Mouse (Mus musculus) right cerebral cortex, postnatal 4 days (tissue): ENCODE data around the gene Gm45713.
"Not testable (repeated sequence)": the region's sequence is repeated elsewhere in the genome, so short reads cannot be mapped to it uniquely, and the experiment has no call there.

Experiments
- DNase-seq: peaks from one replicate; pipeline ENCODE4 v3.0.0-alpha.2; 2022

Gene Gm45713

DNA sequence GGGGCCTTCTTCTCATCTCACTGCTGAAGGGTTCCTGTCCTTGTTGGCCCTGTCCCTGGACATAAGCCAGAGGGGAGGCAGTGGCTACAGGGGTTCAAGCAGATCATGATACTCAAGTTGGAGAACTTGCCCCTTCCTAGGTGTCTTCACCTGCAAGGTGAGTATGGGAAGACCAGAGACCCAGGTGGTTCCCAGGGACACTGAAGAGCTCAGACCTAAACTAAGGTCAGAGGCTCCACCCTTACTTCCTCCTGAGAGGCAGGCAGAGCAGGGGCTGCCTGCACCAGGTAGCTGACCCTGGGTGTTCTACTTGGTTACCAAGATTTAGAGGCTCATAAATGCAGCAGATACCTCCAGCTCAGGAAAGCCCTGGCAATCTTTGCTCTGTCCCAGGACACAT is 14.1 kb downstream of the Gm45713 start:
- DNase-seq, result no peak

DNA sequence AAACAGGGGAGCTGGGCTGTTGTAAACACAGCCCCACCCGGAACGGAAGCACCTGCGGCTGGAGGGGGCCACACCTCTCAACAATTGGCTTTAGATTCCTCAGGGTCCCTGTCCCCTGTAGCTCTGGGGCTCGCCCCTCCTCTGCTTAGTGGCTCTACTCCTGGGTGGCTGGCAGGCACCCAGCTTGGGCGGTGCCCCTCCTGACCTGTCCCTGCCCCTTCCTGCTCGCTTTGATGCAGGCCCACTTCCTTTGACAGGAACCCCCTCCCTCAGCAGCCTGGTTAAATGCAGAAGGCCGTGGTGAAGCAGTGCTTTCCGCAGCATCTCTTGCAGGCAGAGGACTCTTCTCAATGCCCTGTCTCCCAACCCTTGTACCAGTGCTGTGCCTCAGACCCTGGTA is 14.6 kb downstream of the Gm45713 start:
- DNase-seq, result no peak

DNA sequence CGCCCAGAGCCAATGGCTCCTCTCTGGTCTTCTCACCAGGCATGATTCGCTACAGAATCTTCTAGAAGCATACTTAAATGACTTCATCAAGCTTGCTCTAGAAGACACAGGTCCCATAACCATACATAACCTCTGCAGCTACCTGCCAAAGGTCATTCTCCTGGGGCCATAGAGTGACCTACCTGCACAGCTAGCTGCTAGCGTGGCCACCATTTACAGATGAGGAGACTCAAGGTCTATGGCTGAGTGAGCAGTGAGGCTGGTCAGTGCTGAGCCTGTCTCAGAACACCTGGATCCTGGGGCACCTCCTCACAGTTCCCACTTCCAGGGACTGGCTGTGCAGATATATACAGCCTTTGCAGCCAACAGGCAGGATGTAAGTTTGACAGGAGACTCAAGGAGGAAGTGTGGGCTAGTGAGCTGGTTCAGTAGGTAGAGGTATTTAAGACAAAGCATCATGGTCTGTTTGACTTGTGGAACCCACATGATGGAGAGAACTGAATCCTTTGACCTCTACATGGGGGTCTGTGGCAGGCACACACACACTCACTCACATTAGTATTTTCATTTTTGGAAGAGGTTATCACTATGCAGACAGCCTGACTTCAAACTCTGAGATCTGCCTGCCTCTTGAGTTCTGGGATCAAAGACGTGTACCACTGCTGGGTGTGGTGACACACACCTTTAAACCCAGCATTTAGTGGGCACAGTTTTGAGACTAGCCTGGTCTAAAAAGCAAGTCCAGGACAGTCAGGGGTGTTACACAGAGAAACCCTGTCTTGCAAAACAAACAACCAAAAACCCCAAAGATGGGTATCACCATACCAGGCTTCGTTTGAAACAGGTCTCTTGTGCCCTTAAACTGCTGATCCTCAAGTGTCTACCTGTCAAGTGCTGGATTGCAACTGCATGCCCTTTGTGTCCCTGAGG is 16.0 kb downstream of the Gm45713 start:
- DNase-seq, result no peak

- no peak for DNase-seq
Measured at GRCm38 (mm10) chr7:45118336-45118735, 17.7 kb downstream of the Gm45713 start.

GRCm38 (mm10) chr7:45117566-45117965 is 18.5 kb downstream of the Gm45713 start:
- DNase-seq, result no peak

- no peak for DNase-seq
Measured at GRCm38 (mm10) chr7:45113476-45113875, 22.6 kb downstream of the Gm45713 start.

DNA sequence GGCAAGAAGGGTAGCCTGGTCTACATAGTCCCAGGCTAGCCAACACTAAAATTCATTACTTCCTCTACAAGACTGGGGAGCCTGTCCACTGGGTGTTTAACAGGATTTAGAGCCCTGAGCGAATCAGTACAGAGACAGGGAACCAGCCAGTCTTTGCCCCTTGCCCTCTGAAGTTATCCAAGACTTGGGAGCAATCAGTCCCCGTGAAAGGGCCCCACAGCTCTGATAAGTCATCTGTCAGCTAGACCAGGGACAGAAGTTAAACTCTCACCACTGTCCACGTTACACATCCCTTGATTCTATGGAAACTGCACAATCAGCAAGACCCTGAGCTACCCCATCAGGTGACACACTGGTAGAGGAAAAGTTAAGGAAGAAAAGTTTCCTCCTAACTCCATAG is 23.5 kb downstream of the Gm45713 start:
- no peak for DNase-seq

GRCm38 (mm10) chr7:45111940-45112339 is 24.1 kb downstream of the Gm45713 start:
- no peak for DNase-seq

- DNase-seq, result not testable (repeated sequence)
Measured at GRCm38 (mm10) chr7:45110089-45110488, 25.9 kb downstream of the Gm45713 start.

DNA sequence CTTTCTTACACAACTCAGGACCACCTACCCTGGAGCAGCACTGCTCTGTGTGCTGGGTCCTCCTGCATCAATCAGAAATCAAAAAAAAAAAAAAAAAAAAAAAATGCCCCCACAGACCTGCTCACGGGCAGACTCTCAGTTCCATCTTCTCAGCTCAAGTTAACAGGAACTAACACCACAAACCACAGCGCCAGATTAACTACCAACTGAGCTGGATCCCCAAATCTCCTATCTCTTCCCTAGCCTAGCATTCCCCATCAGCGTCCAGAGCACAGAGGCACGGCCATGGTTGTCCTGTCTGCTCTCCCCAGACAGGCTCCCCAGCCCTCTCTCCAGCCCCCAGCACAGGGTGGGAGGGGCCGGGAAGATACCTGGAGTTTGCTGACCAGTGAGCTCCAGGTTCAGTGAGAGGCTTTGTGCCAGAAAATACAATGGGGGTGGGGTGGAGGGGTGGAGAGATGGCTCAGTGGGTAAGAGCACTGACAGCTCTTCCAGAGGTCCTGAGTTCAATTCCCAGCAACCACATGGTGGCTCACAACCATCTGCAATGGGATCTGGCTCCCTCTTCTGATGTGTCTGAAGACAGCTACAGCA is 28.9 kb downstream of the Gm45713 start:
- no peak for DNase-seq

DNA sequence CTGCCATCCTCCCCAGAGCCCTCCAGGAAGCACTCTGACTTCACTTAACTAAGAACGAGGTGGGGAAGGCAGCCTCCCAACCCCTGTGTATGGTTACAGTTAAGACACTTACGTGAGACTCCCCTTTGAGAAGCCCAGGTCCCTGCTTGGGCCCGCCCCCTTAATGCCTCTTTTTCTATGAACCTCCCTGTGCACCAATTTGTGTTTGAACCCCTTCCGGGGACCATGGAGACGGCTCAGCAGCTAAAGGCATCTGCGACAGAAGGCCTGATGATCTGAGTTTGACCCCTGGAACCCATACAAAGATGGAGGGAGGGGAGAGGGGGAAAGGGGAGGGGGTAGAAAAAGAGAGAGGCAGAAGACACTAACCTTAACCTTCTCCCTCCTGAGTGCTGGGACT is 29.6 kb downstream of the Gm45713 start:
- DNase-seq, result no peak

- no peak for DNase-seq
Measured at GRCm38 (mm10) chr7:45105491-45105890, 30.5 kb downstream of the Gm45713 start.

GRCm38 (mm10) chr7:45104941-45105340 is 31.1 kb downstream of the Gm45713 start:
- DNase-seq, result no peak

DNA sequence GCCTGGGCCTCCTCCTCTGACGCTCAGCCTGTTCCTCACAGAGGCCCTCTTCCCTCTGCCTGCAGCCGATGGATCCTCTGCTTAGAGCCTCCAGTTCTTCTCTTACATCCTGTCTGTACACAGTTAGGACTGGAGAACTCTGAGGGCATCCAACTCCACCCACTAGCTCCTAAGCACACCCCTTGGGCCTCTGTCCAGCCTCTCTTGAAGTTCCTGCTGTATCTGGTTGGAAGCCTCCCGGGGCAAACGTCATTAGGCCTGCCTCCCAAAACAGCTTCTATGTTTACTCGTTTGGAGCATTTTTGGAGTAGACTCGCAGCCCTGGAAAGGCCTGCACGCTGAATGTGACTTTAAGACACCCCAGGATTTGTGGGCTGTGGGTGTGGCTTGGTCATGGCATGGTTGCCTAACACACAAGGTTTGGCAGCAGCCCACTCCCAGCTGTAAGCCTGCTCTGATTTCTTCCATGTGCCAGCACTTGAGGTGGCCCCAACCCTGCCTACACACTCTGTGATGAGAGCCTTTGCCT is 32.3 kb downstream of the Gm45713 start, which contains the start of gene Fcgrt:
Gene Fcgrt, minus strand, starts transcription at position 200 of the 529 bp plus-strand sequence.
- no peak for DNase-seq

DNA sequence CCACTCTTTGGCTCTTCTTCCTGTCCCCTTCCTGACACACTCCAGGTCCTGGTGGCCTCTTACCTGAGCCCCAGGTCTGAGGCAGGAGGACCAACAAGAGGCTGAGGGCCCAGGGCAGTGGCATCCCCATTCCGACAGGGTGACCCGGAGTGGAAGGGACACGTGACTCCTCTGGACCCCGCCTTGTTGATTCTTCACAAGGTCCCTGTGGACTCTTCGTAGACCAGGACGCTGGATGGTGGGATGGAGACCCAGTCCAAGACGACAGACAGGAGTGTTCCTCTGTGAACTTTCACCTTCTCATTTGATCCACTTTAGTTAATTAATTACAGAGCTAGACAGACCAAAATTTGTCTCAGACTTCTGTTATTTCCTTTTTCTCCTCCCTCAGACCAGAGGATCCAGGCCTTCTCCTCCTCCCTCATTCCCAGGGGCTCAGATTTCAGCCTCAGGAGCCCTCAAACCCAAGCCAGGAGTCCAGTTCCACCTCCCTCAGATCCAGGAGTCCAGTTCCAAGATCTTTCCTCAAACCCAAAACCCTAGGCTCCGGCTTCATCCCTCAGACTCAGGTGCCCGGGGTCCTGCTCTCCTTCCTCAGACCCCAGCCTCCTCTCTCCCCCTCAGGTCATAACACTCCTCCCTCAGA is 33.0 kb downstream of the Gm45713 start:
- DNase-seq, result no peak

- no peak for DNase-seq
Measured at GRCm38 (mm10) chr7:45102441-45102840, 33.6 kb downstream of the Gm45713 start.

DNA sequence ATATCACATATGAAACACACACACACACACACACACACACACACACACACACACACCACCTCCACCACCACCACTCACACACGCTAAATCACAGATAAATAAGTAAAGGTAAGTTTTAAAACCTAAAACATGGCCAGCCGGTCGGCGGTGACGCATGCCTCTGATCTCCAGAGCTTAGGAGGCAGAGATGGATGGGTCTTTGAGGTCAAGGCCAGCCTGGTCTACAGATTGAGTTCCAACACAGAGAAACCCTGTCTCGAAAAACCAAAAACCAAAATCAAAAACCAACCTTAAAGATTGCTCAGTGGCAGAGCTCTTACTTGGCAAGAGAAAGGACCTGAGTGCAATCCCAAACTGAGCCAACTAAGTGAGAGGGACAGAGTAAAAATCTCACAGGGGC is 36.0 kb downstream of the Gm45713 start:
- no peak for DNase-seq

DNA sequence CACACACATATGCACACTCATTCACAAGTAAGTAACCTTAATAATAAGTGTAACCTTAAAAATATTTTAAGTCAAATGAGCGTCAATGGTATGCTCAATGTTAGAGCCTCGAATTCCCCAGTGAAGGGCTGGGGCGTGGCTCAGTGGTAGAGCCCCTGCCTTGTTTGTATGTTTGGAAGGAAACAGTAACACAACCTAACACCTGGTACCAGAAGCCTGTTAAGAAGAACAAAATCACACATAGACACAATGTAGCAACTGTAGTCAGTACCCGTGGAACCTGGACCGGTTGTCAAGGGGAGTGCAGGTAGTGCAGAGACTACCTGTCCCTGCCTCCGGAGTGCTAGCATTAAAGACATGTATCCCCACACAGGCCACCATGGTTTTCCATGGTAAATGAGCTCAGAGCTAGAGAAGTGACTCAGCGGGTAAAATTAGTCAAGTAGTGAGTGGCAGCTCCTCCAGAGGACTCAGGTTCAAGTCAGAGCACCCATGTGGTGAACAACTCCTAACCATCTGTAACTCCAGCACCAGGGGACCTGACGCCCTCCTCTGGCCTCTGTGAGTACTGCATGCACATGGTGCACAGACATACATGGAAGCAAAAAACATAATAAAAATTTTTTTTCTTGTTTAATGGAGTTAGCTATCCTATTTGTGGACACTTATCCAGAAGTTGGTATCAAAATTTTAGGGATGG is 37.3 kb downstream of the Gm45713 start:
- no peak for DNase-seq

- DNase-seq, result no peak
Measured at GRCm38 (mm10) chr7:45097479-45097878, 38.6 kb downstream of the Gm45713 start.

- DNase-seq, result not testable (repeated sequence)
Measured at GRCm38 (mm10) chr7:45095965-45096364, 40.1 kb downstream of the Gm45713 start.

DNA sequence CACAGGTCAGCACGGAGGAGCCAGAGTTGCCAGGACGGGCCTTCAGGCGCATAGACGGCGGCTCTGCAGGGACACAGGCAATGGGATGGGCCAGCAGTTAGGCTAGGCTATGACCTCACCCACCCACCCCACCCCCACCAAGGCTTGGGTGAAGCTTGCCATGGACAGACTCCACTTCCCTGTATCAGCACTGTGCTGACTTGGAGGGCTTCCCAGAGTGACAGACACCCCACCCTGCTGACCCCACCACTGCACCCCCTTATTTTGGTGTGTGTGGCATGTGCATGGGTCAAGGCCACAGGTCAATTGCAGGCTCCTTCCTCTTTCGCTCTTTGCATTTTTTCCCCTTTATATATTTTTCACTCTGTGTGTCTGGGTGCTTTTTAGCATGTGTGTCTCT is 40.7 kb downstream of the Gm45713 start:
- DNase-seq, result no peak

DNA sequence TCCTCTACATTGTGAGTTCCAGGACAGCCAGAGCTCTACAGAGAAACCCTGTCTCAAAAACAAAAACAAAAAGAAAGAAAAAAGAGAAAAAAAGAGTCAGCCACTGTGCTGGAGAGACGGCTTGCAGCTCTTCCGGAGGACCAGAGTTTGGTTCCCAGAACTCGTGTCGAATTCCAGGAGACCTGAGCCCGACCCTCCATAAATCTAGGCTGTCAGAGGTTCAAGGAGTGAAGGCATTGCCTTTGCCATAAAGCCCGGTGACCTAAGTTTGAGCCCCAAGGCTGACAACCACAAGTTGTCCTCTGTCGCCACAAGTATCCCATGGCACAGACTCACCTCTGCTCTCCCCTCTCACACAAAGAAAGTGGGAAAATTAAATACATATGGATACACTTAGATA is 41.9 kb downstream of the Gm45713 start:
- DNase-seq, result no peak

DNA sequence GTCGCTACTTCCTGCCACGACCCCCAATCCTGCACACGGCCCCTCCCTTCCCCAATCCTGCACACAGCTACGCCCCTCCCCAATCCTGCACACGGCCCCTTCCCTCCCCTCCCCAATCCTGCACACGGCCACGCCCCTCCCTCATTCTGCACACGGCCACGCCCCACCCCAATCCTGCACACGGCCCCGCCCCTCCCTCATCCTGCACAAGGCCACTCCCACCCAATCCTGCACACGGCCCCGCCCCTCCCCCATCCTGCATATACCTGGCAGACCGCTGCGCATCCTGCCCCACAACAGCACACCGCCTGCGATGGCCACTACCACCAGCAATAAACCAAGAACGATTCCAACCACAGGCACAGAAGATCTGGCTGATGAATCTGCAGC is 42.5 kb downstream of the Gm45713 start:
- no peak for DNase-seq
